Mouse (Mus musculus) right cerebral cortex, postnatal 36 days (tissue): ENCODE data around the gene Rab11fip3.
A peak's percentile ranks its signal among the peaks of the same experiment; 100 is the strongest.
"Not testable (repeated sequence)": the region's sequence is repeated elsewhere in the genome, so short reads cannot be mapped to it uniquely, and the experiment has no call there.

Experiments
- DNase-seq, 2 experiments: peaks; one replicate each; pipeline ENCODE4 v3.0.0; 2022; ENCODE audit warnings: low spot score in 2 of 2, mixed read lengths in 1 of 2

The Rab11fip3 gene

DNA sequence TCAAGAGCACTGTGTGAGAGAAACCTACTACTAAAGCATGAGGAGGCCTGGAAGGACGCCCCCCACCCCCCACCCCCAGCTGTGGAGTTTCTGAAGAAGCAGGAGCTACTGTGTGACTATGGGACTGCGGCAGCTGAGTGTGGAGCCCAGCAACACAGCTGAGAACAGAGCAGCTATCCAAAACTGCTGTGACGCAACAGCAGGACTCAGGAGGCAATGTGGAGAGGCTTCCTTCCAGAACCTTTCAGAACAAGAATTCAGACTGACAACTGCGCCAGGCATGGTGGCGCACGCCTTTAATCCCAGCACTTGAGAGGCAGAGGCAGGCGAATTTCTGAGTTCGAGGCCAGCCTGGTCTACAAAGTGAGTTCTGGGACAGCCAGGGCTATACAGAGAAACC lies 28.6 kb downstream of the Rab11fip3 start:
- DNase-seq = not testable (repeated sequence)

DNA sequence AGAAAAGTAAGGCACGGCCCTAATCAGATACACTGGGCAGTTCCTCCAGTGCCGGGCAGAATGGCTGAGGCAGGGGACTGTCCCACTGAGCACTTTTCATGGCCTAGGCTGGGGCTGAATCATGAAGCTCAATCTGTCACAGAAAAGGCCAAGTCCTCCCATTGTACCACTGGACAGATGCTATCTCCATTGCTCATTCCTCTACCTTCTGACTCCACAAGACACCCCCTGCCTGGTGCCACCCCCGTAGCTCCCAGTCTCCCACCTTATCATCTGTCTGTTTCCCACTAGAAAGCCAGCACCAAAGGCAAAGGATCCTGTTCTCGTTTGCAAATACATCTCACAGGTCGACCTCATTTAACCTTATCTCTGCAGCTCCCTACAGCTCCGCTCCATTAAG lies 37.3 kb downstream of the Rab11fip3 start:
- no peak for DNase-seq

DNA sequence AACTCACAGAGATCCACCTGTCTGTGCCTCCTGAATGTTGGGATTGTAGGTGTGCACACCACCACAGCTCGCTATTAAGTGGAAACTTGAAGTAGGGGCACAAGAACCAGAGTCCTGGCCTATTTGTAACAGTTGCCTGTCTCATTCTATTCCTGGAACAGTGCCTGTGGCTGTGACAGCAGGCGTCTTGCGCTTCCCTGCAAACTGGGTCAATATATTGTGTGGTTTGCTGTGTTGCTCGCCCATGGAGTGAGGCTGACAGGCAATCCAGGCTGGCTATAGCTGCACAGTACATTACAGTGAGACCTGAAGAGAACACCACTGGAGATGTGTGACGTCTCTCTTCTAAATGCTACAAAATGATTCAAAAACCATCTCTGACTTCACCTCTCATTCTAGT lies 37.8 kb downstream of the Rab11fip3 start:
- DNase-seq = no peak

GRCm38 (mm10) chr17:26028261-26028660 lies 41.1 kb downstream of the Rab11fip3 start:
- DNase-seq = no peak

- DNase-seq = no peak
Measured at GRCm38 (mm10) chr17:26024674-26025073, 44.7 kb downstream of the Rab11fip3 start.

GRCm38 (mm10) chr17:26023966-26024365 lies 45.4 kb downstream of the Rab11fip3 start:
- DNase-seq = no peak

DNA sequence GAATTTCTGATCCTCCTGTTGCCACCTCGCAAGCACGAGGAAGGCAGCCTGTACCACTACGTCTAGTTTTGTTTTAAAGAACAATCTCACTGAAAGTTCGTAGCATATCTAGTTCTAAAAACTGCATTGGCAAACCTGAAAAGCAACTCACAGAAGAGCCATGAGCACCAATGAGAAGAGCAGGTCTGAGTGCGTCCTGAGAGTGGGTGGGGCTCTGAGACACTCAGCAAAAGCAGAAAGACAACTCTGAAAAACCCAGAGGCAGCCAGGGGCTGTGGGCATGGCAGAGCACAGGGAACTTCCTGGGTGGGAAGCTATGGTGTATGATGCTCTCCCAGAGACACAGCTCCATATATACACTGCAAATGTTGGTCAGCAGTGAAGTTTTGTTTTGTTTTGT lies 46.2 kb downstream of the Rab11fip3 start:
- DNase-seq = no peak

- no peak for DNase-seq
Measured at GRCm38 (mm10) chr17:26021728-26022341, 47.5 kb downstream of the Rab11fip3 start.

- no peak for DNase-seq
Measured at GRCm38 (mm10) chr17:26020848-26021347, 48.5 kb downstream of the Rab11fip3 start.

GRCm38 (mm10) chr17:26018388-26018787 lies 51.0 kb downstream of the Rab11fip3 start:
- DNase-seq = no peak

- no peak for DNase-seq
Measured at GRCm38 (mm10) chr17:26017949-26018348, 51.4 kb downstream of the Rab11fip3 start.

- no peak for DNase-seq
Measured at GRCm38 (mm10) chr17:26017021-26017420, 52.3 kb downstream of the Rab11fip3 start.

GRCm38 (mm10) chr17:26013711-26014110 lies 55.6 kb downstream of the Rab11fip3 start:
- DNase-seq = peak; percentile 55 to 57

GRCm38 (mm10) chr17:26011841-26012460 lies 57.4 kb downstream of the Rab11fip3 start:
- peak; percentile 30 to 43 for DNase-seq

DNA sequence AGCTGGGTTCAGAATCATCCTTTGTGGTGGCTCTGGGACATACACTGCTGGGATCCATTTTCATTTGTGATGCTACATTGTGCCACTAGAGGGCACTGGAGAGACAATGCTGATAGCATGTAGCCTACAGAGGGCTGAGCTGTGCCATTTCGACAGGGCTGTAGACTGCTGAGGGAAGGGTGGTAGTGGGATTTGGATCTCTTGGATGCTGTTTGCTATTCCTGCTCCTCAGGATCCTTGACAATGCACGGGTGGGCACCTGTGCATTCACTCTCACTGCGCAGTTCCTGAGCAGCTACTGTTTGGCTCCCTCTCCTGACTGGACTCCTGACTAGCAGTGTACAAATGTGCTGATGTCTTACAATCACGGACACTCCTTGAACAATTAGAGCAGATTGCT lies 59.8 kb downstream of the Rab11fip3 start:
- peak; percentile 67 to 76 for DNase-seq

GRCm38 (mm10) chr17:26008787-26009186 lies 60.6 kb downstream of the Rab11fip3 start:
- DNase-seq = no peak

- DNase-seq = no peak
Measured at GRCm38 (mm10) chr17:26008331-26008730, 61.0 kb downstream of the Rab11fip3 start.

DNA sequence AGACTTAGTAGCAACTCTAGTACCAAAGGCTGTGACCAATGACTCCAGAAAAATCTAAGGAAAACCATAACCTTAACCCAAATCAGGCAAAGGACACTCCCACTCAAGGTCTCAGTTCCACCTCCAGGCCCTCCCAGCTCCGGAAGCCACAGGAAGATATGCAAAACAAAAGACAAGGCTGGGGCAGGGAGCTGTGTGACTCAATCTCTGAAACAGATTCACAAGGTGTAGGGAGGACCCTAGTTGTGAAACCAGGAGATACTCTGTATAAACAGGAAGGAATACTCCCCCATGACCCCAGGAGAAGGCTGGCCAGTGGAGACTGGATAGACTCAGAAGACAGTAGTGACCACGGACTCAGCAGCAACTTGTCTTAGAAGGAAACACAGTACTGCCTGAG lies 61.7 kb downstream of the Rab11fip3 start:
- DNase-seq = no peak

- no peak for DNase-seq
Measured at GRCm38 (mm10) chr17:26005731-26006450, 63.5 kb downstream of the Rab11fip3 start.

DNA sequence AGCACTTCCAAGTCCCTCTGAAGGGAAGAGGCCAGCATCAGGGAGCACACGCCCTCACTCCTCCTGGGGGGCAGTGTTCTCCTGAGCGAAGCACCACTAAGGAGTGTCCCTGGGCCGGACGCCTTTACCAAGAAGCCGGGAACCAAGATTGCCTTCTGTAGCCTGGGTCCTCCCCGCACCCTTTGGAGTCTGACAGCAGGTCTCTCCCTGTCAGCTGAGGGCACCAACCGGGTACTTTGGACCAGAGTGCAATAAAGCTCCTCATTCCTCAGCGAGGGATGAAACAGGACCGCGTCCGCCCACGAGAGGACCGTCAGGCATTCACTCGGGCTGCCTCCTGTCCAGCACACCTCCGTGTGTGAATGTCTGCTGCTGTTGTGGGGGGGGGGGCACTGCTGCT lies 64.6 kb downstream of the Rab11fip3 start:
- DNase-seq = no peak

GRCm38 (mm10) chr17:26003864-26004263 lies 65.5 kb downstream of the Rab11fip3 start:
- DNase-seq = no peak

GRCm38 (mm10) chr17:25998425-25998824 lies 70.9 kb downstream of the Rab11fip3 start:
- DNase-seq = no peak

- DNase-seq = no peak
Measured at GRCm38 (mm10) chr17:25993489-25993888, 75.9 kb downstream of the Rab11fip3 start.
